Mouse (Mus musculus): ENCODE results near the gene Tob1. TPM values are rescaled to one million over a fixed set of nuclear protein-coding genes. Genes with fewer than 3 reads are reported as not detected.

Tob1 gene
- total and polyA plus RNA-seq, 2 experiments from 2014 or later = 17.3 to 31.6 TPM

GRCm38 (mm10) chr11:94198405-94199146 lies 12.7 kb upstream of the Tob1 start:
- WGBS = 90% methylated on average over 7 of the region's 7 CpGs
- no peaks in the 10 kb centered on the region for H3K27me3 ChIP-seq (ENCODE audit: insufficient read depth, low read length)
- no peaks in the 10 kb centered on the region for H3K9me3 ChIP-seq (ENCODE audit: low read length)

GRCm38 (mm10) chr11:94199771-94200170 lies 11.5 kb upstream of the Tob1 start:
- 76% methylated on average over 2 of the region's 2 CpGs for WGBS
- TF ChIP-seq CTCF (IDR thresholded peaks at IDR 0.05; ENCODE audit: low read depth) = no peak
- no peaks in the 10 kb centered on the region for H3K36me3 ChIP-seq (ENCODE audit: insufficient read depth)
- no peak overlapping the region for H3K4me2 ChIP-seq (ENCODE audit: low read depth)
- no peak overlapping the region for H3K4me3 ChIP-seq (ENCODE audit: low read depth, low read length)
- no peak overlapping the region for H3K9ac ChIP-seq
- H3K9me3 ChIP-seq (ENCODE audit: low read length) = no peaks in the 10 kb centered on the region
- ATAC-seq = no peak
- H3K27me3 ChIP-seq (ENCODE audit: insufficient read depth, low read length) = no peaks in the 10 kb centered on the region
- no peaks in the 10 kb centered on the region for H3K4me1 ChIP-seq (ENCODE audit: insufficient read depth)
- DNase-seq = no peak
- H3K27ac ChIP-seq (ENCODE audit: low read depth, low read length) = no peak overlapping the region

More at GRCm38 (mm10) chr11:94198405-94199146, 12.7 kb upstream of the Tob1 start:
- Histone ChIP-seq H3K4me1 (ENCODE audit: insufficient read depth) (no peaks in the 10 kb centered on the region), H3K4me2 (ENCODE audit: low read depth) (no peak overlapping the region), H3K4me3 (ENCODE audit: low read depth, low read length) (no peak overlapping the region), H3K36me3 (ENCODE audit: insufficient read depth) (no peaks in the 10 kb centered on the region), H3K27ac (ENCODE audit: low read depth, low read length) (no peak overlapping the region), H3K9ac (no peak overlapping the region)
- TF ChIP-seq CTCF (IDR thresholded peaks at IDR 0.05; ENCODE audit: low read depth) = no peak
- DNase-seq (no peak), ATAC-seq (no peak)

DNA sequence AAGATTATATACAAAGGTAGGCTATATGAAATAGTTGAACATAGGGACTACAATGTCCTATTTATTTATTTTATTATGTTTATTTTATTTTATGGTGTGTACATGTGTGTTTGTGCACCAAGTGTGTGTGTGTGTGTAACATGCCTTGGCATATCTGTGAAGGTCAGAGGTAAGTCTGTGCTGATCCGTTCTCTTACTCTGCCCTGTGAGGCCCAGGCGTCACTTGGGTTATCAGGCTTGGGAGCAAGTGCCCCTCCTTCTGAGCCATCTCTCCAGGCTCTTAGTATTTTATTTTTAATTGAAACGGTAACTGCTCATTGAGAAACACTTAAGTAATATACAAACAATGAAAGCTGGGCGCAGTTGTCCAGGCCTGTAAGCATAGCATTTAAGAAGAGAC lies 10.8 kb upstream of the Tob1 start:
- Histone ChIP-seq H3K4me2 (ENCODE audit: low read depth) (no peak overlapping the region), H3K36me3 (ENCODE audit: insufficient read depth) (no peaks in the 10 kb centered on the region), H3K9me3 (ENCODE audit: low read length) (no peaks in the 10 kb centered on the region), H3K27ac (ENCODE audit: low read depth, low read length) (no peak overlapping the region), H3K4me1 (ENCODE audit: insufficient read depth) (no peaks in the 10 kb centered on the region), H3K9ac (no peak overlapping the region), H3K27me3 (ENCODE audit: insufficient read depth, low read length) (no peaks in the 10 kb centered on the region), H3K4me3 (ENCODE audit: low read depth, low read length) (no peak overlapping the region)
- no peak for TF ChIP-seq CTCF (IDR thresholded peaks at IDR 0.05; ENCODE audit: low read depth)
- WGBS = 87% methylated on average over 4 of the region's 4 CpGs
- no peak for ATAC-seq
- DNase-seq = no peak

DNA sequence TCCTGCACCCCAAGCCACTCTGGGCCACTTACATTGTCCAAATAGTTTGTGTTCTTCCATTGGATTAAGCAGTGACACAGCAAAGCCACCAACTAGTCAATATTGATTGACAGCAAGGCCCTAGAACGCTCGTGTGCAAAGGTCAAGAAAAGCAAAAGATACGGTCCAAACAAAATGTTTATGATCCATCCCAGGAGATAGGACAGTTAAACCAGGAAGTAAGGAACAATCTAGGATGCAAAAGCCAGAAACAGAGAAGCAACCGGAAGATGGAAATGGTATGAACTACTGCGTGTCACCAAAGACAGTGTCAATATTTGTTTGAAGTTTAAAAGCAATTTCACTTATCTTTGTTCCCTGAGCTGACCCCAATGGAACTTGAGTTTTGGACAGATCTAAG lies 9.1 kb upstream of the Tob1 start:
- Histone ChIP-seq H3K4me1 (ENCODE audit: insufficient read depth) (no peaks in the 10 kb centered on the region), H3K9ac (no peak overlapping the region), H3K36me3 (ENCODE audit: insufficient read depth) (no peaks in the 10 kb centered on the region), H3K4me2 (ENCODE audit: low read depth) (no peak overlapping the region), H3K27ac (ENCODE audit: low read depth, low read length) (no peak overlapping the region), H3K9me3 (ENCODE audit: low read length) (no peaks in the 10 kb centered on the region), H3K4me3 (ENCODE audit: low read depth, low read length) (no peak overlapping the region), H3K27me3 (ENCODE audit: insufficient read depth, low read length) (no peaks in the 10 kb centered on the region)
- DNase-seq (no peak), ATAC-seq (no peak)
- TF ChIP-seq CTCF (IDR thresholded peaks at IDR 0.05; ENCODE audit: low read depth) = no peak
- 90% methylated on average over 5 of the region's 5 CpGs for WGBS

- Histone ChIP-seq H3K9ac (no peak overlapping the region), H3K4me3 (ENCODE audit: low read depth, low read length) (no peak overlapping the region), H3K36me3 (ENCODE audit: insufficient read depth) (no peaks in the 10 kb centered on the region), H3K27ac (ENCODE audit: low read depth, low read length) (no peak overlapping the region), H3K9me3 (ENCODE audit: low read length) (no peaks in the 10 kb centered on the region), H3K27me3 (ENCODE audit: insufficient read depth, low read length) (no peaks in the 10 kb centered on the region), H3K4me1 (ENCODE audit: insufficient read depth) (no peaks in the 10 kb centered on the region), H3K4me2 (ENCODE audit: low read depth) (no peak overlapping the region)
- WGBS = 58% methylated on average over 3 of the region's 3 CpGs
- DNase-seq (no peak), ATAC-seq (no peak)
- no peak for TF ChIP-seq CTCF (IDR thresholded peaks at IDR 0.05; ENCODE audit: low read depth)
Measured at GRCm38 (mm10) chr11:94203066-94203465, 8.2 kb upstream of the Tob1 start.

DNA sequence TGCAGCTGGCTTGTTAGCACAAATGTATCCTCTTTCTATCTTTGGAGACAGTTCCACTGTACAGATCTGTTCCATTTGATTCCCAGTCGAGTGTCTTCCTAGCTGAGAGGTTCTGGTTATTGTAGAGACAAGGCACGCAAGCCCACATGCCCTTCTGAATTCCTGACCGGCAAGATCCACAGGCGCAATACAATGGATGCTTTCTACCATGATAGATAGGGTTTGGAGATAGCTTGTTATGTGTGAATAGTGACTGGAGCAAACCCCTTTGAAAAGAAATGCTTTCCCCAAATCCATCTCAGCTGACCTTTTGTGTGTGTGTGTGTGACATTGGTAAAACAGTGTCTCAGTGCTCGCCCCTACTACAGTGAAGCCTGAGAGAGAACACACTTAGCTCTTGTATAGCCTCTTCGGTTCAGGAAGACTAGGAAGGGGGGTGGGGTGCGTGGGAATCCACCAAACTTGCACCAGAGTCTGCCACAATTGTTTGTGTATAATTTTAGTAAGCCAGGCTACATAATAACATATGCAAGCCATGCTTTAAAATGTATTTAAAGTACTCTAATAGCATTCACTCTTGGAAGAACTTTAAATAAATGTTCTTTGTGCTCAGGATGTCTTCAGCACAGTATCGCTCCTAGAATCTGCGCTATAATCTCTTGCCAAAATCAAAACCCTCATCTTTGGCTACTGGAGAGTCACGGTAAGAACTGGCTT lies 4.7 kb upstream of the Tob1 start:
- no peak overlapping the region for H3K27ac ChIP-seq (ENCODE audit: low read depth, low read length)
- H3K4me2 ChIP-seq (ENCODE audit: low read depth) = no peak overlapping the region
- H3K27me3 ChIP-seq (ENCODE audit: insufficient read depth, low read length) = no peaks in the 10 kb centered on the region
- no peaks in the 10 kb centered on the region; the same call in 1 of the 2 replicates for H3K4me1 ChIP-seq (ENCODE audit: insufficient read depth)
- H3K9me3 ChIP-seq (ENCODE audit: low read length) = no peaks in the 10 kb centered on the region
- no peak for DNase-seq
- WGBS = 46% methylated on average over 10 of the region's 10 CpGs
- no peak for ATAC-seq
- no peak overlapping the region for H3K4me3 ChIP-seq (ENCODE audit: low read depth, low read length)
- no peak for TF ChIP-seq CTCF (IDR thresholded peaks at IDR 0.05; ENCODE audit: low read depth)
- H3K36me3 ChIP-seq (ENCODE audit: insufficient read depth) = no peaks in the 10 kb centered on the region
- no peak overlapping the region for H3K9ac ChIP-seq

Measured in forebrain, postnatal 0 days (tissue).